Mouse (Mus musculus): Measurements from ENCODE around the gene Gm44596.

DNA sequence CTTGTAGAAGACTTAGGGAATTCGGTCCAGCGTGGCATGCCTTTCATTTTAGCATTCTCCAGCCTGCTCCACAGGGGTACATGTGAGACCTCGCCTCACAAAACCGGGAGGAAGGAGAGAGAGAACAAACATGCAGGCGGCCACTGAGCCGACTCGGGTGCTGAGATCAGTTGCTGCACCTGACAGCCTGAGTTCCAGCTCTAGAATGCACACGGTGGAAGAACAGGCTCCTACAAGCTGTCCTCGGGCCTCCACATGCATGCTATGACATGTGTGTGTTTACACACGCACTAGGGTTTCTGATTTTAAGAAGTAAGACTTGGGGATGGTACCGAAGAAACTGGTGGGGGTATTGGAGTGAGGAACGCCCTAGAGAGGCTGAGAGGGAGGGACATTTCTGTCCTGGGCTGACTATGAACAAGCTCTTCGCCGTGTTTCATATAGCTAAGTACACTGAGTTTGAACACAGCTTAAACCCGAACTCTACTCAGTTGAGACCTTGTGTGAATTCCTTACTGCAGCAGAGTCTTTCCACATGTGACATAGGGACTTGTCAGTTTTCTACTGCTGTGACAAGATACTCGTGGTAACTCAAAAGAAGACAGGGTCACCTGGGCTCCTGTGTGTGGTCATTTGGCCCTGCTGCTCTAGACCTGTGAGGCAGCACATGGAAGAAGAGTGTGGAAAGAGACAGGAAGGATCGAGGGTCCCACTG is 1.2 kb downstream of the Gm44596 start:
- no peak for TF ChIP-seq GATA1 (IDR thresholded peaks at IDR 0.05; ENCODE audit: low read length)
- no peak for TF ChIP-seq TAL1 (IDR thresholded peaks at IDR 0.05; ENCODE audit: low read length)

Measured in erythroblast, embryonic 14.5 days (primary cell).